Mouse (Mus musculus): ENCODE measurements at regions not wholly inside any gene's neighbourhood (a gene's known extent, or its start where the extent isn't known, plus 50 kb on each side); places are given as distances from the start of the nearest gene placed in this dataset.
"Not testable (repeated sequence)": the region's sequence is repeated elsewhere in the genome, so short reads cannot be mapped to it uniquely, and the experiment has no call there.

- no peak for DNase-seq (ENCODE audit: low spot score in 2 of 2)
Observed at GRCm38 (mm10) chr5:117040878-117041277, 75.0 kb downstream of the Suds3 start.

GRCm38 (mm10) chr5:117037261-117037660 is 78.7 kb downstream of the Suds3 start:
- DNase-seq (ENCODE audit: low spot score in 2 of 2): peak in 1 of 2 experiments; percentile 7

DNA sequence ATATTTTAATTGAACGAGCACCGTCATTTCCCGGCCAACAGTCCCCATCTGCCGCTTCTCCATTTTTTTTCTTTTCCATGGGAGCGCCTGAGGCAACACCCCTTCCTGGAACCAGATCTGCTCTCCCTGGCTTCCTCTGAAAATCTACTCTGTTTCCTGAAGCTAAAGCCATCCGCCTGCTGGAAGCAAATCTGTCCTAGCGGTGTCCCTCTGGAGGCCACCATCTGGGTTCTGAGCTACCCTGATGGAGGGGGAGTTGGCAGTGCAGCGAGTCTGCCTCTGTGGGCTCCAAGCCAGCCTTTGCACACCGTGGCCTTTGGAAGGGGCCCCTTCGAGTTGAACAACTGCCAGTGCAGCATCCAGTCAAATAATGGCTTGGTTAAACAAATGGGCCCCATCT is 83.8 kb downstream of the Suds3 start:
- peak in 1 of 2 experiments; percentile 18 for DNase-seq (ENCODE audit: low spot score in 2 of 2)

- no peak for DNase-seq (ENCODE audit: low spot score in 2 of 2)
Observed at GRCm38 (mm10) chr5:117025689-117026383, 90.1 kb downstream of the Suds3 start.

GRCm38 (mm10) chr5:117018419-117019150 is 97.3 kb downstream of the Suds3 start:
- DNase-seq (ENCODE audit: low spot score in 2 of 2): no peak

DNA sequence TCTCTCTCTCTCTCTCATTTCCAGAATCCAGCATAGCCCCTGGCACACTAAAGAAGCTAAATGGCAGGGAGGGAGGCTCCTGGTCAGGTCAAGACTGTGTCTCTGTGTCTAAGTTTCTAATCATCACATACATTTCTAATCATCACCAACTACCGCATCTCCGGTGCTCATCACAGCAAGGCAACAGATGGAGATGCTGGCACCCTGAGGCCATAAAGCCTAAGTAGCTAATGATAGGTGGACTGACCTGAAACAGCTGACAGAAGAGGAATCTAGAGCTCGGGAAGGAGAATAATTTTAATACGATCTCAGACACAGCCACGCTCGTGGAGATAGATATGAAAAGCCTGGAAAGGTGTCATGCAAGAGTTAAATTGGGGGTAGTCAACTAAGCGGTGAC is 104.8 kb downstream of the Suds3 start:
- no peak for DNase-seq (ENCODE audit: low spot score in 2 of 2)

- peak; percentile 23 to 45 for DNase-seq (ENCODE audit: low spot score in 2 of 2)
Observed at GRCm38 (mm10) chr5:117000770-117001201, 115.1 kb downstream of the Suds3 start.

DNA sequence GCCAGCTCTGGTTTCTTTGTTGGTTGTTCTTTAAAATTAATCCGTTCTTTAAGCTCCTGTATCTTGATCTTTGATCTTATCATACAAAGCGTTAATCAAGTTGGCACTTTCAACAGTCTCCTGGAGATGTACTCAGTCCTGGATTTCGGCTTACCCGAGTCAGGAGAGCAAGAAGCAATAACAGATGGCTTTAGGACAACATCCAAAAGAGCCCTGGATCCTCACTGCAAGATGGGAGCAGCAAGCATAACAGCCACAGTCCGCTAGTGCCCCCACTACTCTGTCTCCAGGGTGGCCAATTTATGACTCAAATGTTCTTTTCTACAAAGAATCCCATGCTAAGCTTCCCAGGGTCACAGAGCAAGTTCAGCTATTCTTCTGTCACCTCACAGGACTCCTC is 121.4 kb downstream of the Suds3 start:
- DNase-seq (ENCODE audit: low spot score in 2 of 2): no peak

GRCm38 (mm10) chr5:116993674-116994073 is 122.2 kb downstream of the Suds3 start:
- DNase-seq (ENCODE audit: low spot score in 2 of 2): no peak

DNA sequence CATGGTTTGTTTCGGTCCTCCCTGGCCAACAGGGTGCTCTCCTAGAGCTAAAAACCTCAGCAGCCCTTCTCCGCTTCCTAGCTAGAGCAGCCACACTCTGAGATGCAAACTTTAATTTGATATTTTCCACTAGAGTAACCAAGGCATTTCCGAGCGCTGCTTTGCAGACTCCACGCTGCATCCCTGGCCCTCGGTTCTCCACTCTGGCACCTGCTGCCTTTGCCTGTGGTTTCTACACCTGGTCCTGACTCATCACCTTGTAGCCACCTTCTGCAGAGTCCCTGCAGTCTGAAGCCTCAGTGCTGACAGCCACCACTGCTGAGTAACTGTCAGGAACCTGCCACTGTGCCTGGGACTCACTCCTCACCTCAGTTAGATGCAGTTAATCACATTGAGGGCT is 124.5 kb downstream of the Suds3 start:
- DNase-seq (ENCODE audit: low spot score in 2 of 2): no peak

DNA sequence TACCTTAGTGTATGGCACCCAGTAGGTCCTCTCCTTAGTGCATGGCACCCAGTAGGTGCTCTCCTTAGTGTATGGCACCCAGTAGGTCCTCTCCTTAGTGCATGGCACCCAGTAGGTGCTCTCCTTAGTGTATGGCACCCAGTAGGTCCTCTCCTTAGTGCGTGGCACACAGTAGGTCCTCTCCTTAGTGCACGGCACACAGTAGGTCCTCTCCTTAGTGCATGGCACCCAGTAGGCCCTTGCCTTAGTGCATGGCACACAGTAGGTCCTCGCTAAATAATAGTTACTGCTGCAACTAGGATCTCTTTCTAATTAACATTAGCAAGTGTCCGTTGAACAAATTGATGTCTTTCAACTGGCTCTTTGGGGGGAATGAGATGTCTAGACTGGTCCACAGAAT is 144.4 kb downstream of the Suds3 start:
- DNase-seq (ENCODE audit: low spot score in 2 of 2): not testable (repeated sequence)

DNA sequence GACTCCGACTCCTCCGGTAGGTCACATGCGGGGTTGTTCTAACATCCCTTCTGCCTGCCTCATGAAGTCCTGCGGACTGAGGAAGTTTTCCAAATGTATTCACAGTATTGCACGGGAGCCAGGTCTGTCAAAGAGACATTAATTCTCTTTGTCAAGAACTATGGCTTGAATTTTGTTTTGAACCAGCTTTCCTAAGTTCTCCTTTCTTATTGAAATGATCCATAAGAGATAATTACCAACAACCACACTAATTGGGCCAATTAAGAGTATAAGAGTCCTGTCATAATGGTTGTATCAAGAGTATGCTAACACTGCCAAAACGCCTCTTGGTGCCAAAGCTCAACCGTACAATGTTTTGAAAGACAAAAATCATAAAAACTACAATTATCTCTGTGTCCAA is 151.7 kb downstream of the Suds3 start:
- no peak for DNase-seq (ENCODE audit: low spot score in 2 of 2)

DNA sequence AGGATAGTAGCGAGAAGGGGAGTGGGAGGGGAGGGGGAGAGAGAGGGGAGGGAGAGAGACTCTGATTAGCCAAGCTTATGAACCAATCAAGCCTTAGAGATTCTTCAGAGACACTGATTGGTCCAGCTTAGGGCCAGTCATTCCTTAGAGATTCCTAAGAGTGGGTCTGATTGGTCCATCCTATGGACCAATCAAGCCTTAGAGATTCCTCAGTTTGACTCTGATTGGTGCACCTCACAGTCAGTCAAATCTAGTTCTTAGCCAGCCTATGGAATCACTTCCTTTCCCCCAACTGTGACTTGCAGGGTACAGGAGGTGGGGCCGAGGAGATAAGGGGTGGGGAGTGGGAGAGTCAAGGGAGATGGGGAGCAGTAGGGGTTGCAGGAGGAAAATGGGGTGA is 152.8 kb downstream of the Suds3 start:
- no peak for DNase-seq (ENCODE audit: low spot score in 2 of 2)

DNA sequence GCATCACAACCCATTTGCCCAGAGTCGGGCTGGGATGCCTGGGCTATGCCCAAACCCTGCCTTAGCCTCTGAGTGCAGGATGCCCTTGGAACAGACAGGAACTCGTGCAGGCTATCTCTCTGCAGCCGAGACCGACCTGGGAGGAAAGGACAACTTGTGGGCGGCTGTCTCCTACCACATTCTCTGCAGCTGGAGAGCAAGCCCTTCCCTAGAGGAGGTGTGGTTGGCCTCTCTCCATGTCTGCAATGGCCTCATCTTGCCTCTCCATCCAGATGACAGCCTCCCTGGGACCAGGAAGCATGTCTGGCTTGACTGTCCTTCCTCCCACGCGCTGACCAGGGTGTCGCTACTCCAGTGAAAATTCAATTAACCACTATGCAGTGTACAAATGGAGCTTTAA is 155.9 kb downstream of the Suds3 start:
- DNase-seq (ENCODE audit: low spot score in 2 of 2): no peak

- no peak for DNase-seq (ENCODE audit: low spot score in 2 of 2)
Observed at GRCm38 (mm10) chr5:116958141-116958540, 157.8 kb downstream of the Suds3 start.

GRCm38 (mm10) chr5:116956572-116956971 is 159.3 kb downstream of the Suds3 start:
- no peak for DNase-seq (ENCODE audit: low spot score in 2 of 2)

GRCm38 (mm10) chr5:116950280-116950881 is 165.5 kb downstream of the Suds3 start:
- no peak for DNase-seq (ENCODE audit: low spot score in 2 of 2)

- no peak for DNase-seq (ENCODE audit: low spot score in 2 of 2)
Observed at GRCm38 (mm10) chr5:116934585-116934984, 181.3 kb downstream of the Suds3 start.

- no peak for DNase-seq (ENCODE audit: low spot score in 2 of 2)
Observed at GRCm38 (mm10) chr5:116934151-116934550, 181.8 kb downstream of the Suds3 start.

- DNase-seq (ENCODE audit: low spot score in 2 of 2): no peak
Observed at GRCm38 (mm10) chr5:116933105-116933504, 182.8 kb downstream of the Suds3 start.

DNA sequence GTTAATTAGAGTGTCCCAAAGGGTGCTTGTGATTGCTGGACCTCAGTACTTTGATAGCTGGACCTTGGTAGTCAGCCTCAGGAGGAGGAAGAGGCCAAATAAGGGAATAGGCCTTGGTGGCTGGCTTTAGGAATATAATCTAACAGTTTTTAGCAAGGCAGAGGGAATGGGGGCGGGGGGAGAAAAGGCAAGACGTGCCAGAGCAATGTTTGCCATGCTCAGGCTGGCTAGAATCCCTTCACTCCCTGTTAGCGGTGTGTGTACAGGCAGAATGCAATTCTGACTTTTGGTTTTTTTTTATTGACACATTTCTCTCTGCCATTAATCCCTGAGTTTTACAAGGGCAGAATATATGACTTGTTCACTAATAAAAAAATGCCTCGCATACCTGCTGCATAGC is 192.2 kb downstream of the Suds3 start:
- DNase-seq (ENCODE audit: low spot score in 2 of 2): no peak

DNA sequence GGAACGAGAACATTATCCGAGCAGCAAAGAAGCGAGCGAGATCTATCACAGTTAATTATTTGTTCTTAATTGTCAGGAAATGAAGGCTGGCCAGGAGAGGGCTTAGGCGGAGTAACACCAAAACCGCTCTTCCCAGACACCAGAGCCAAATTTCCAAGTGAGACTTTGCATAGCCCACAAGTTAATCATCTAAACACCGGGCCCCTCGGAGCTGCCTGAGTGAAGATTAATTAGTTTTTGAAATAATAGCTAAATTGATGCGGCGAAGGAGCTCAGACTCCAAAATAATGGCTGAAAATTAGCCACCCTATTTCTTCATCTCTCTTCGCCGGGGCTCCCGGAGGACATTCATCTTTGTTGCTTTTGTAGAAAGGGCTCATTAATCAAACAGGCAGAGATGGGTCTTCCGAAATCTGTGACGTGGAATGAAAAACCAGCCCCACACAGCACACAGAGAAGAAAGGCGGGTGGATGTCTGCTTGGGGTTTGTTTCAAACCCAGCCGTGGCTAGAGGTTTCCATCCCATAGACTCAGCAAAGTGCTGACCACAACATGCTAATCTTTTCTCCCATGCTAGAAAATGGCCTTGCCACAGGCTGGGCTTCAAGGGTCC is 193.7 kb downstream of the Suds3 start:
- DNase-seq (ENCODE audit: low spot score in 2 of 2): no peak
